Mouse (Mus musculus) gastrocnemius, postnatal 36 days (tissue): ENCODE measurements around the gene Parp1. TPM values are rescaled to one million over a fixed set of nuclear protein-coding genes. Genes with fewer than 3 reads are reported as not detected.
"Not testable (repeated sequence)": the region's sequence is repeated elsewhere in the genome, so short reads cannot be mapped to it uniquely, and the experiment has no call there.

ENCODE experiments used
- DNase-seq, 2 experiments: peaks; one replicate each; pipeline ENCODE4 v3.0.0; 2022
- intact Hi-C: fragments of 180-260 bp; cut with DNase I; formaldehyde crosslinking; loops from one replicate; pipeline ENCODE4 v1.15.1; 2025
- microRNA-seq, 2 experiments: library from miRNA; unstranded; fragments of <30 nt; microRNA quantifications; one replicate each; pipeline ENCODE4 v1.2.0; 2021
- total RNA-seq, 2 experiments: library from RNA; stranded (reverse); gene quantifications; 2 replicates each; pipeline ENCODE4 v1.2.3; 2021

The Parp1 gene
- total RNA-seq, 2 experiments from 2014 or later: 59.3 to 62.7 TPM

- intact Hi-C loops, DNase-seq: not testable (repeated sequence)
Measured at GRCm38 (mm10) chr1:180611842-180612241, 43.1 kb downstream of the Parp1 start.

DNA sequence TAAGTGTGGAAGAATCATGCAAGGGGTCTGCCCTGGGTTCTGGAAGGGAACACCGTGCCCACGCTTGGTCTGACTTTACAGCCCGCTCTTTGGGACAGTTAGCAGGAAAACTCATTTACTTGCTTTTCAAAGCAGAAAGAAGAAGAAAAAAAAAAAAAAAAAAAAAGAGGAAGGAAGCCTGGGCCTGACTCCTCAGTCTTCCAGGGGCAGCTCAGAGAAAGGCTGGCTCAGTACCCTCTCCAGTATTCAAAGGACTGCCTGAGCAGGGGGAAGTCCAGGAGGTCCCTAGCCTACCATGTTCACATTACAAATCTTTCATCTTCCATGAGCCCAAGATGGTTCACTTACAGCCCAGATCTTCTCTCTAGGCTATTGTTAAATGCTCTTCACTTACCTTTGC lies 48.0 kb downstream of the Parp1 start:
- DNase-seq: no peak
- intact Hi-C loops: no loop called here

GRCm38 (mm10) chr1:180622389-180622788 lies 53.7 kb downstream of the Parp1 start:
- intact Hi-C loops: no loop called here
- DNase-seq: no peak

DNA sequence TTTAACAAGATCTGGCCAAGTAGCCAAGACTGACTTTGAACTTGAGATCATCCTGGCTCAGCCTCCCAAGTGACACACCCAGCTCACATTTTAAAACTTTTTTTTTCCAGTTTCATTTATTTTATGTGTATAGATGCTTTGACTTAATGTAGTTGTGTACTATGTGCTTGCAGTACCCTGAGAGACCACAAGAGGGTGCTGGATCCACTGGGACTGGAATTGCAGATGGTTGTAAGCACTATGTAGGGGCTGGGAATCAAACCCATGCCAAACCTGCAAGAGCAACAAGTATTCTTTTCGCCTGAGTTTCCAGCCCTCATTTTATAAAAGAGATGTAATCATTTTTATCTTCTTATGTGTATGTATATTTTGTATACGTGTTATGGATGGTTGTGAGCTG lies 55.2 kb downstream of the Parp1 start:
- no peak for DNase-seq
- intact Hi-C loops: no loop called here

DNA sequence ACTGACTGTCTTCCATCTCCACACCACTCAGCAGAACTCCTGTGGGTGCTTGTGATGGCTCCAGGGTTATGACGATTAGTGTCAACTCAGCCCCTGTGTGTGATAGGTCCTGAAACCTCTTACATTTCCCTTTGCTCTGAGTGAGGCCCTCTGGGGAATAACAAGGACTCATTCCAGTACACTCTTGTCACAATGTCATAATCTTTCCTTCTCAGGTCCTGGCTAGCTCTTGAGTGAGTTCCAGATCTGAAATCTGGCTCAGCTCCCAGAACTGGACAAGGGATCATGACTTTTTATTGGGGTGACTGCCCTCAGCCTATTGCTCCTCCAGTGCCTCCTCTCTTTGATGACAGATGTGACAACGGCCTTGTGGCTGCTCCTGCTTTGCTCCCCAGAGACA lies 57.4 kb downstream of the Parp1 start:
- intact Hi-C loops: no loop called here
- no peak for DNase-seq

GRCm38 (mm10) chr1:180637796-180638195 lies 69.1 kb downstream of the Parp1 start:
- intact Hi-C loops, DNase-seq: not testable (repeated sequence)

DNA sequence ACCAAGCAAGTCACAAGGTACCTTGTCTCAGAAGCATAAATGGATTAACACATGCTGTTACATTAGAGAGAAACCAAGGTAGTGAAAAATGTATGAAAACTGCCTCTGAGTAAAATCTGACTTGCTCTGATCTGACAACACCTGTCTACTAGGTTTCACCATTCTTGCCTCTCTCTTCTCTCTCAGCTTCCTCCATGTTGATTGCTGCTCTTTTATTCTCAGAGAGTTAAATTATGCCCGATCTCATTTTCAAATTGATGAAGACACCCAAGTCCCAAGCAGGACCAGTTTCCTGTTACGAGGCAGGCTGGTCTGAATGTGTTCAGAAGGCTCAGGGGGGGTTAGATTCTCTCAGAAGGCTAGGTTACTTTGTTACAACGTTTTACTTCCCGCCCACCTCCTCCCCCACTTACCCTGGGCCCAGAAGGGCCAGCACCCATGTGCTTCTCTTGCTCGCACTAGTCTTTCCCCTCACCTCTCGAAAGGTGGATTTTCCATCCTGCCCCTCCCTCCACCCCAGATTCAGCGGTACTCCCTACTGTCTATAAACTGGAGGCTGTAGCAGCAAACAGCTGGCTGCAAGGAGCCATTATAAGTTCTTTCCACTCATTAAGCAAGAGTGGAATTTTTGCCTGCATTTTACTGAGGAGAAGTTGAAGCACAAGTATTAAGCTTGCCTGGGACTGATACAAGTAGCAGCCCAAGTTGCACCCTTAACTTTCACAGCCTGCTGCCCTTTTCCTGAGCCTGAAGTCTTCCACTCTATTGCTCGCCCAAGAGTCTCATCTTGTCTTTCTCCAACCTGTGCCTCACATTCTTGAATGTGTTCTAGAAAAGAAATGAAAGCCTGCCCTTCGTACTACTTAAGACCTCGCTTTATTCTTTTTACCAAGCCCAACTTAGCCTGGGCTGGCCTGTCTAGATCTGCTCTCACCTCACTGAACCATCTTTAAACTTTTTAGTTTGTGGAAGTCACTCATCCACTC lies 71.0 kb downstream of the Parp1 start:
- intact Hi-C loops: loop anchor here (5.0 kb wide), 1 partner anchor 37 kb away; no protein-coding TSS in a partner anchor
- DNase-seq: no peak

GRCm38 (mm10) chr1:180640605-180641125 lies 71.9 kb downstream of the Parp1 start:
- intact Hi-C loops: loop anchor here (5.0 kb wide), 1 partner anchor 38 kb away; no protein-coding TSS in a partner anchor
- DNase-seq: peak; percentile 19 to 49

- DNase-seq: peak; percentile 85
- intact Hi-C loops: loop anchor here (5.0 kb wide), 1 partner anchor 39 kb away; no protein-coding TSS in a partner anchor
Measured at GRCm38 (mm10) chr1:180641137-180641517, 72.4 kb downstream of the Parp1 start, which contains the start of gene Lin9. TSS of gene Lin9 (plus strand) at chr1:180641150.

DNA sequence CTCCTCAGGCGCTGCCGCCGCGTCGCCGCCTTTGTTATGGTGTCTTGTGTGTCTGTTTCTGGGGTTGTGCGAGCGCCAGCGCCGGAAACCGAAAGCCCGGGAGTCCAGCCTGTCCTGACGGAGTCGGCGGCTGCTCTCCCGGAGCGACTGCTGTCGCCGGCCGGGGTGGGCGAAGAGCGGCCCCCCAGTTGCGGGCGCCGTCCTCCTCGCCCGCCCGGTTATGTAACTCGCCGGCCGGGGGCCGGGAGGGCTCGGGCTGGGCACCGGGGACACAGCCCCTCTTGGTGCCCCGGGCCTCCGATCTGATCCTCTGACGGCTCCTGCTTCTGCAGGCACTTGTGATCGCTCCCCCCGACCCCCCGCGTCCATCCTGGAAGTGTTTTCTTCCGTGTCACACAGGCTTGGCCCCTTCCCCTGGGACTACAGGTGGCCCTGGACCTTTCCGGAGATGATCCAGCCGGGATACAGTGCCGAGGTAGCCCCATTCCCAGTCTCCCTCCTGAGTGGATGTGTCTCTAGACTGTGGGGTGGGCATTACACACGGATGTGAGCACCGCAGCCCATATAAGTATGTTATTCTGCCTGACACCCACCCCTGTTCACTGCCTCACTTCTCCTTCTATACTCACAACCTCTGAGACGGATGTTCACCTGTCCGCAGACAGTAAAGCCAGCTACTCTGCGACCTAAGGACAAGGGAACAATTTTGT lies 72.9 kb downstream of the Parp1 start:
- intact Hi-C loops: loop anchor here (5.0 kb wide), 1 partner anchor 39 kb away; no protein-coding TSS in a partner anchor
- peak in 1 of 2 experiments; percentile 5 for DNase-seq

DNA sequence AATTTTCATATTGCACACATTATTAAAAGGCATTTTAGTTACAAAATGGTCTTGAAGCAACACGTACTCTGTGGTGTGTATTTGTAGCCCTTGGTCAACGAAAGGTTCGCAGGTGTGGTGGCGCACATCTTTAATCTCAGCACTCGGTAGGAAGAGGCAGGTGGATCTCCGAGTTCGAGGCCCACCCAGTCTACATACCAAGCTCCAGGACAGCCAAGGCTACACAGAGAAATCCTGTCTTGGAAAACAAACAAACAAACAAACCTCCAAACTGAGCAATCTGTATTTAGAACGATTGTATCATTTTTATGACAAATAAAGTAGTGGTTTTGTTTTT lies 73.5 kb downstream of the Parp1 start:
- intact Hi-C loops: loop anchor here (5.0 kb wide), 1 partner anchor 40 kb away; no protein-coding TSS in a partner anchor
- DNase-seq: no peak

Small RNA genes lying within 50 kb of the gene (microRNA-seq; reads per million reads assigned to microRNA genes)
- gene Mir6904: 0 reads per million in 2 experiments

Other genes with a start within 250 kb of the Parp1 start
- 10 to 100 TPM; 16.0 to 18.2 TPM for gene Itpkb, start 238.4 kb upstream of the Parp1 start, total RNA-seq
- under 1 TPM; 0.18 to 0.42 TPM for gene Stum, start 85.4 kb upstream of the Parp1 start, total RNA-seq
- 1 to 10 TPM; 3.5 to 3.6 TPM for gene Lin9, start 72.2 kb downstream of the Parp1 start, total RNA-seq
- not detected for gene Mixl1, start 128.1 kb downstream of the Parp1 start, total RNA-seq
- 10 to 100 TPM; 10.5 to 11.4 TPM for gene Acbd3, start 157.1 kb downstream of the Parp1 start, total RNA-seq
- 100 to 1,000 TPM; 303 to 358 TPM for gene H3f3a, start 245.0 kb downstream of the Parp1 start, total RNA-seq